Mouse (Mus musculus) left cerebral cortex, postnatal 14 days (tissue): Measurements from ENCODE around the gene Sfi1. TPM values are rescaled to one million over a fixed set of nuclear protein-coding genes. Genes with fewer than 3 reads are reported as not detected.
"Not testable (repeated sequence)": the region's sequence is repeated elsewhere in the genome, so short reads cannot be mapped to it uniquely, and the experiment has no call there.

Experiments used
- DNase-seq, 2 experiments: peaks; one replicate each; pipeline ENCODE4 v3.0.0; 2021 to 2022; ENCODE audit warnings: low spot score in 2 of 2, mixed read lengths in 1 of 2
- intact Hi-C: fragments of 180-260 bp; cut with DNase I; formaldehyde crosslinking; loops from one replicate; pipeline ENCODE4 v1.15.1; 2025
- total RNA-seq, 2 experiments: library from RNA; stranded (reverse); gene quantifications; 2 replicates each; pipeline ENCODE4 v1.2.3; 2021

Sfi1 gene
- total RNA-seq, 2 experiments from 2014 or later = 43.2 to 49.5 TPM

GRCm38 (mm10) chr11:3178968-3179725 lies 14.1 kb downstream of the Sfi1 start:
- intact Hi-C loops = not testable (repeated sequence)
- DNase-seq = peak in 1 of 2 experiments; percentile 31

- DNase-seq = peak; percentile 67
- intact Hi-C loops = loop anchor here (2.0 kb wide), 1 partner anchor 17 kb away; no protein-coding TSS in a partner anchor
Measured at GRCm38 (mm10) chr11:3173425-3174318, 19.6 kb downstream of the Sfi1 start.

- not testable (repeated sequence) for DNase-seq
- intact Hi-C loops = loop anchor here (2.0 kb wide), 1 partner anchor 18 kb away; no protein-coding TSS in a partner anchor
Measured at GRCm38 (mm10) chr11:3172526-3172925, 20.7 kb downstream of the Sfi1 start.

- intact Hi-C loops = loop anchor here (2.0 kb wide), 1 partner anchor 19 kb away; no protein-coding TSS in a partner anchor
- peak; percentile 48 to 56 for DNase-seq
Measured at GRCm38 (mm10) chr11:3171931-3172330, 21.3 kb downstream of the Sfi1 start.

- intact Hi-C loops, DNase-seq: not testable (repeated sequence)
Measured at GRCm38 (mm10) chr11:3169042-3169441, 24.2 kb downstream of the Sfi1 start.

- intact Hi-C loops = not testable (repeated sequence)
- DNase-seq = peak in 1 of 2 experiments; percentile 74
Measured at GRCm38 (mm10) chr11:3167571-3168001, 25.7 kb downstream of the Sfi1 start.

GRCm38 (mm10) chr11:3167129-3167528 lies 26.1 kb downstream of the Sfi1 start:
- DNase-seq, intact Hi-C loops: not testable (repeated sequence)

GRCm38 (mm10) chr11:3166321-3166720 lies 26.9 kb downstream of the Sfi1 start:
- intact Hi-C loops = not testable (repeated sequence)

GRCm38 (mm10) chr11:3165210-3165782 lies 28.0 kb downstream of the Sfi1 start:
- DNase-seq, intact Hi-C loops: not testable (repeated sequence)

More at GRCm38 (mm10) chr11:3166321-3166720, 26.9 kb downstream of the Sfi1 start:
- DNase-seq = not testable (repeated sequence)

GRCm38 (mm10) chr11:3163661-3164060 lies 29.6 kb downstream of the Sfi1 start:
- intact Hi-C loops, DNase-seq: not testable (repeated sequence)

GRCm38 (mm10) chr11:3163122-3163521 lies 30.1 kb downstream of the Sfi1 start:
- peak in 1 of 2 experiments; percentile 51 for DNase-seq
- intact Hi-C loops = not testable (repeated sequence)

- peak; percentile 63 to 81 for DNase-seq
- intact Hi-C loops = not testable (repeated sequence)
Measured at GRCm38 (mm10) chr11:3162236-3162897, 30.9 kb downstream of the Sfi1 start.

- intact Hi-C loops = not testable (repeated sequence)
Measured at GRCm38 (mm10) chr11:3161370-3161769, 31.9 kb downstream of the Sfi1 start.

GRCm38 (mm10) chr11:3158800-3159199 lies 34.5 kb downstream of the Sfi1 start:
- DNase-seq, intact Hi-C loops: not testable (repeated sequence)

More at GRCm38 (mm10) chr11:3161370-3161769, 31.9 kb downstream of the Sfi1 start:
- DNase-seq = peak in 1 of 2 experiments; percentile 49

- intact Hi-C loops = not testable (repeated sequence)
- DNase-seq = peak in 1 of 2 experiments; percentile 72
Measured at GRCm38 (mm10) chr11:3157996-3158395, 35.3 kb downstream of the Sfi1 start.

GRCm38 (mm10) chr11:3156991-3157390 lies 36.3 kb downstream of the Sfi1 start:
- intact Hi-C loops, DNase-seq: not testable (repeated sequence)

- intact Hi-C loops = not testable (repeated sequence)
- peak; percentile 63 to 84 for DNase-seq
Measured at GRCm38 (mm10) chr11:3153666-3154397, 39.4 kb downstream of the Sfi1 start.

GRCm38 (mm10) chr11:3151358-3151757 lies 41.9 kb downstream of the Sfi1 start:
- DNase-seq, intact Hi-C loops: not testable (repeated sequence)
